Mouse (Mus musculus): ENCODE measurements around the gene Cfi. TPM values are rescaled to one million over a fixed set of nuclear protein-coding genes. Genes with fewer than 3 reads are reported as not detected.

Gene Cfi
- polyA plus RNA-seq, 1 experiment from 2014 or later, result 2.8 TPM

DNA sequence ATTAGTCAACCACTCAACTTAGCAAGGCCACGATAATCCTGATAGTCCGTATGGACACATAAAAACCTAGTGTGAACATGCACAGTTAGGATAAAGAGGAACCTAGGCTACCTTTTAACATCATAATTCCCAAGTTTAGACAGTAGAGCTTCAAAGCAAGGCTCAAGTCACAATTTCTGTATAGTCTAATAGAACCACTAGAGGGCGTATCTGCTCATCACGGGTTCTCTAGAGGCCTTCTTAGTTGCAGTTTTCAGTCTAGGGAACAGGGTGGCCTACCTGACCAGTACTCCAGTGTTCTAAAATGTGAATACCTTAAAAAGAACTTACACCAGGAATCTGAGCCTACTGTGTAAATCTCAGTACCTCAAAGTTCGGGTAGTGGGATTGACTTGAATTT, 12.4 kb upstream of the Cfi start:
- H3K27me3 ChIP-seq (ENCODE audit: control insufficient read depth, insufficient read depth, low read length), result no peaks in the 10 kb centered on the region
- 54% methylated on average over 5 of the region's 5 CpGs for WGBS (ENCODE audit: insufficient replicate concordance)
- H3K4me1 ChIP-seq (ENCODE audit: control insufficient read depth, insufficient read depth, low read length), result no peaks in the 10 kb centered on the region
- H3K36me3 ChIP-seq (ENCODE audit: control insufficient read depth, insufficient read depth, low read length), result peaks cover 13% of the 10 kb centered on the region
- no peak overlapping the region for H3K9ac ChIP-seq (ENCODE audit: low read depth, low read length)
- H3K9me3 ChIP-seq (replicated peaks; ENCODE audit: control insufficient read depth, low read length), result no peaks in the 10 kb centered on the region
- H3K27ac ChIP-seq (ENCODE audit: low read depth, low read length), result no peak overlapping the region
- no peak overlapping the region for H3K4me2 ChIP-seq
- no peak overlapping the region for H3K4me3 ChIP-seq (ENCODE audit: low read depth, low read length)
- ATAC-seq (replicated peaks; ENCODE audit: insufficient number of reproducible peaks, low FRiP score, low TSS enrichment), result no peak

DNA sequence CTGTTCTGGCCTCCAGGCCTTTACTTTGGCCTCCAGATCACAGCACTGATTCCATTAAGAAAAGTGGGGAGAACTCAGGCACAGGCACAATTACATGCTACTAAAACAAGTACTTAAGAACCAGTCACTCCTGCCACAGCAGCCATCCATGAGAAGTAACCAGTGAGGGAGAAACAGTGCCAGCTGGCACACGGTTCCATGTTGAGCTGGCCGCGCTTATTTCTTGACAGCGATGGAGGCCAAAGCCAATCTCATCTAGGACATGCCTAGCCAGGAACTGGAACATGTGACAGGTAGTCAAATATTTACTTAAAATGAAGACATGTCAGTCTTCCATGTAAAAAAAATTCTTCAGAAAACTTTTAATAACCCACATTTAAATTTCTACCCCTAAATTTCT, 11.5 kb upstream of the Cfi start:
- Histone ChIP-seq H3K27ac (ENCODE audit: low read depth, low read length) (no peak overlapping the region), H3K4me3 (ENCODE audit: low read depth, low read length) (no peak overlapping the region), H3K36me3 (ENCODE audit: control insufficient read depth, insufficient read depth, low read length) (peaks cover 13% of the 10 kb centered on the region), H3K9ac (ENCODE audit: low read depth, low read length) (no peak overlapping the region), H3K9me3 (replicated peaks; ENCODE audit: control insufficient read depth, low read length) (no peaks in the 10 kb centered on the region), H3K4me1 (ENCODE audit: control insufficient read depth, insufficient read depth, low read length) (no peaks in the 10 kb centered on the region; the same call in 1 of the 2 replicates), H3K4me2 (no peak overlapping the region), H3K27me3 (ENCODE audit: control insufficient read depth, insufficient read depth, low read length) (no peaks in the 10 kb centered on the region)
- no peak for ATAC-seq (replicated peaks; ENCODE audit: insufficient number of reproducible peaks, low FRiP score, low TSS enrichment)
- 95% methylated on average over 4 of the region's 4 CpGs for WGBS (ENCODE audit: insufficient replicate concordance)

DNA sequence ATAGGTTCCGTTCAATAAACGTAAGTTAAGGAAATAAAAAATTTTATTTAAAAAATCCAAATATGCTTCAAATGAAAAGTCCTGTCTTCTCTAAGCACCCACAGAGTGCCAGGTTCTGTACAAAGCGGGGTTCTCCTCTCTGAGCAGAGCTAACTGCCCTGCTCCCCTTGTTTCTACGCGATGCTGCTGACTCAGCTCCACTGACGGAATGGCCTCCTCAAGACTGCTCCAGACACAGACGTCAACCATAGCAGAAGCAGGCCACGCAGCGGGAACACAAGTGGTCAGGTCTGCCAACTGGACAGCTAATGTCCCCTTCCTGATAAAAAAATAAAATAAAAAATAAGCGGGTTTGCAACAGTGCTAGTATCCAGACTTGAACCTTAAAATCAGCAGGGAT, 10.8 kb upstream of the Cfi start:
- H3K27me3 ChIP-seq (ENCODE audit: control insufficient read depth, insufficient read depth, low read length), result no peaks in the 10 kb centered on the region
- ATAC-seq (replicated peaks; ENCODE audit: insufficient number of reproducible peaks, low FRiP score, low TSS enrichment), result no peak
- whole genome bisulfite sequencing (ENCODE audit: insufficient replicate concordance), result 91% methylated on average over 10 of the region's 10 CpGs
- no peak overlapping the region for H3K9ac ChIP-seq (ENCODE audit: low read depth, low read length)
- no peak overlapping the region for H3K4me3 ChIP-seq (ENCODE audit: low read depth, low read length)
- no peaks in the 10 kb centered on the region for H3K9me3 ChIP-seq (replicated peaks; ENCODE audit: control insufficient read depth, low read length)
- H3K4me2 ChIP-seq, result no peak overlapping the region
- H3K27ac ChIP-seq (ENCODE audit: low read depth, low read length), result no peak overlapping the region
- H3K36me3 ChIP-seq (ENCODE audit: control insufficient read depth, insufficient read depth, low read length), result peaks cover 13% of the 10 kb centered on the region
- peaks cover 7% of the 10 kb centered on the region for H3K4me1 ChIP-seq (ENCODE audit: control insufficient read depth, insufficient read depth, low read length)

DNA sequence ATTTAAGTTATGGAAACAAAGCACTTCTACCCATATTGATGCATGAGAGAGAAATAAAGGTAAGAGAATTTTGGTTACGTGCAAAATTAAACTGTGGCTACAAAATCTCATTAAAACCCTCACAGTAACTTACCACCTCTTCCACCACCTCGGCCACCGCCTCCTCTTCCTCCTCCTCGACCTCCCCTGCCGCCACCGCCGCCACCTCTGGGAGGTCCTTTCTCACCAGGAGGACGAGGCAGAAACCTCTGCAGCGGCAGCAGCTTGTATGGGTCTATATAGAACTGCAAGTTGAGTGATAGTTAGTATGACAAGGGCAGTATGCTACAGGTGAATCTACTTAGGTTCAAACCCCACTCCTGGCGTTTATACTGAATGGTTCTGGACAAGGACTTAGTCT, 9.0 kb upstream of the Cfi start:
- ATAC-seq (replicated peaks; ENCODE audit: insufficient number of reproducible peaks, low FRiP score, low TSS enrichment), result no peak
- peaks cover 9% of the 10 kb centered on the region for H3K4me1 ChIP-seq (ENCODE audit: control insufficient read depth, insufficient read depth, low read length)
- H3K4me2 ChIP-seq, result no peak overlapping the region
- no peak overlapping the region for H3K27ac ChIP-seq (ENCODE audit: low read depth, low read length)
- H3K36me3 ChIP-seq (ENCODE audit: control insufficient read depth, insufficient read depth, low read length), result peaks cover 13% of the 10 kb centered on the region
- 86% methylated on average over 10 of the region's 10 CpGs for WGBS (ENCODE audit: insufficient replicate concordance)
- no peaks in the 10 kb centered on the region for H3K27me3 ChIP-seq (ENCODE audit: control insufficient read depth, insufficient read depth, low read length)
- no peak overlapping the region for H3K9ac ChIP-seq (ENCODE audit: low read depth, low read length)
- no peaks in the 10 kb centered on the region for H3K9me3 ChIP-seq (replicated peaks; ENCODE audit: control insufficient read depth, low read length)
- H3K4me3 ChIP-seq (ENCODE audit: low read depth, low read length), result no peak overlapping the region

DNA sequence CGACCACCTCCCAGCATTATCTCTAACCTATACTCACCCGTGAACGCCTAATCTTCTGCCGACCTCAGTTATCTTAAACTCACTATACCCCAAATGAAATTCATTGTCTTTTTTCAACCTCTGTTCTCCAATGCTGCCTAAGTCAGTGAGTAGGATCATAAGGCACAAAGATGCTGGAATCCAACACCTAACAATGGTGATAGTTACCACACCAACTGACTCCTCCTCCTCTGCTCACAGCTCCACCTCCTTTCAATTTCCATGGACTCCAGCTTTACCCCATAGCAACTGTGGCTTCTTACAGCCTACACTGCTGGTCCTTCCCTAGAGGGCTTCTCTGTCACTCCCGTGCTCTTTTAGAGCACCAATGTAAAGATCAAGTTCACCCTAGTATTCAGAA, 8.0 kb upstream of the Cfi start:
- H3K9ac ChIP-seq (ENCODE audit: low read depth, low read length), result no peak overlapping the region
- no peaks in the 10 kb centered on the region for H3K9me3 ChIP-seq (replicated peaks; ENCODE audit: control insufficient read depth, low read length)
- H3K27ac ChIP-seq (ENCODE audit: low read depth, low read length), result no peak overlapping the region
- no peak overlapping the region for H3K4me3 ChIP-seq (ENCODE audit: low read depth, low read length)
- peaks cover 13% of the 10 kb centered on the region for H3K36me3 ChIP-seq (ENCODE audit: control insufficient read depth, insufficient read depth, low read length)
- H3K27me3 ChIP-seq (ENCODE audit: control insufficient read depth, insufficient read depth, low read length), result no peaks in the 10 kb centered on the region
- H3K4me2 ChIP-seq, result no peak overlapping the region
- ATAC-seq (replicated peaks; ENCODE audit: insufficient number of reproducible peaks, low FRiP score, low TSS enrichment), result no peak
- WGBS (ENCODE audit: insufficient replicate concordance), result 88% methylated on average over 5 of the region's 5 CpGs
- H3K4me1 ChIP-seq (ENCODE audit: control insufficient read depth, insufficient read depth, low read length), result peaks cover 9% of the 10 kb centered on the region

DNA sequence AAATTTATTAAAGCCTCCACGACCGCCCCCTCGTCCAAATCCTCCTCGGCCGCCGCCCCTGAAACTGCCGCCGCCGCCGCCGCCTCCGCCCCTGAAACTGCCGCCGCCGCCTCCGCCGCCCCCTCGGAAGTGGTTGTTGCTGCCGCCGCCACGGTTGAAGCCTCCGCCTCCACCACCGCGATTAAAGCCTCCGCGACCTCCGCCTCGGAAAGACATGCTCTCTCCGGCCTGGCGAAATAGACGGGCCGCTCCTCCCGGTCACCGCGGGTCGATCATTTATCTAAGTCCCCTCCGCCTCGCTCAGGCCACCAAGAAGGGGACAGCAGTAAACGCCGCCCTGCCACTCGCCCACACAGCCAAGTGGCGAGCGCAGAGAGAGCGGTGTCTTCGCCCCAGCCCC, 5.1 kb upstream of the Cfi start:
- peak overlapping the region; percentile 76 for H3K4me2 ChIP-seq
- no peaks in the 10 kb centered on the region for H3K27me3 ChIP-seq (ENCODE audit: control insufficient read depth, insufficient read depth, low read length)
- ATAC-seq (replicated peaks; ENCODE audit: insufficient number of reproducible peaks, low FRiP score, low TSS enrichment), result no peak
- H3K27ac ChIP-seq (ENCODE audit: low read depth, low read length), result peak overlapping the region; percentile 84
- peaks cover 10% of the 10 kb centered on the region for H3K4me1 ChIP-seq (ENCODE audit: control insufficient read depth, insufficient read depth, low read length)
- peak overlapping the region; percentile 85 for H3K9ac ChIP-seq (ENCODE audit: low read depth, low read length)
- H3K9me3 ChIP-seq (replicated peaks; ENCODE audit: control insufficient read depth, low read length), result no peaks in the 10 kb centered on the region
- WGBS (ENCODE audit: insufficient replicate concordance), result 1% methylated on average over 37 of the region's 45 CpGs
- peak overlapping the region; percentile 82 for H3K4me3 ChIP-seq (ENCODE audit: low read depth, low read length)
- H3K36me3 ChIP-seq (ENCODE audit: control insufficient read depth, insufficient read depth, low read length), result peaks cover 6% of the 10 kb centered on the region; the same call in 1 of the 2 replicates

DNA sequence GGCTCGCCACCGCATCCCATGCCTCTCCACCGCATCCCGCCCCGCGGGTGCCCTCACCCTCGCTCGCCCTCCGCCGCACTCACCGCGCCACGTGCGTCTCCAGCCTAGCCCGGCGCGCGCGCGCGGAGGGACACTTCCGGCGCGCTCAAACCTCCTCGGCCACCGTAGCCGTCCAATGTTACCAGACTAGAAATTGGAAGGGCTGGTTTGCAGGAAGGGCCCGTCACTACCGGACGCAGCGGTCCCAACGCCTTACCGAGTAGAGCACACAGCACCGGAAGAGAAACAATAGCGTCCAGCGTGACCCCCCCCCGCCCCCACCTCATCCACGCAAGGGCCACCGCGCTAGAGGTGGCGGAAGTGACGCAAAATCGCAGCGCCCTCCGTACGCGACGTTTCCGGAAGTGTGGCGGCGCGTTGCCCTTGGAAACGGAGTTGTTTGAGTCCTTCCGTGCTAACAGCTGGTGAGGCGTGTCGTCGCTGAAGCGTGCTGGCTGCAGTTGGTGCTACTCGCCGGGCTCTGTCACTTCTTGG, 4.6 kb upstream of the Cfi start, which contains the start of gene Gar1:
Gar1 (minus strand) TSS at position 362 of the 534 bp plus-strand sequence.
- Histone ChIP-seq H3K4me1 (ENCODE audit: control insufficient read depth, insufficient read depth, low read length) (peaks cover 12% of the 10 kb centered on the region), H3K27me3 (ENCODE audit: control insufficient read depth, insufficient read depth, low read length) (no peaks in the 10 kb centered on the region), H3K36me3 (ENCODE audit: control insufficient read depth, insufficient read depth, low read length) (peaks cover 3% of the 10 kb centered on the region; the same call in 1 of the 2 replicates), H3K4me2 (peak within 1 kb of the TSS; percentile 76), H3K9me3 (replicated peaks; ENCODE audit: control insufficient read depth, low read length) (no peaks in the 10 kb centered on the region), H3K27ac (ENCODE audit: low read depth, low read length) (peak within 1 kb of the TSS; percentile 84), H3K9ac (ENCODE audit: low read depth, low read length) (peak within 1 kb of the TSS; percentile 85), H3K4me3 (ENCODE audit: low read depth, low read length) (peak within 1 kb of the TSS; percentile 82)
- peak; percentile 90 for ATAC-seq (replicated peaks; ENCODE audit: insufficient number of reproducible peaks, low FRiP score, low TSS enrichment)
- whole genome bisulfite sequencing (ENCODE audit: insufficient replicate concordance), result under 1% methylated on average over 57 of the region's 60 CpGs

DNA sequence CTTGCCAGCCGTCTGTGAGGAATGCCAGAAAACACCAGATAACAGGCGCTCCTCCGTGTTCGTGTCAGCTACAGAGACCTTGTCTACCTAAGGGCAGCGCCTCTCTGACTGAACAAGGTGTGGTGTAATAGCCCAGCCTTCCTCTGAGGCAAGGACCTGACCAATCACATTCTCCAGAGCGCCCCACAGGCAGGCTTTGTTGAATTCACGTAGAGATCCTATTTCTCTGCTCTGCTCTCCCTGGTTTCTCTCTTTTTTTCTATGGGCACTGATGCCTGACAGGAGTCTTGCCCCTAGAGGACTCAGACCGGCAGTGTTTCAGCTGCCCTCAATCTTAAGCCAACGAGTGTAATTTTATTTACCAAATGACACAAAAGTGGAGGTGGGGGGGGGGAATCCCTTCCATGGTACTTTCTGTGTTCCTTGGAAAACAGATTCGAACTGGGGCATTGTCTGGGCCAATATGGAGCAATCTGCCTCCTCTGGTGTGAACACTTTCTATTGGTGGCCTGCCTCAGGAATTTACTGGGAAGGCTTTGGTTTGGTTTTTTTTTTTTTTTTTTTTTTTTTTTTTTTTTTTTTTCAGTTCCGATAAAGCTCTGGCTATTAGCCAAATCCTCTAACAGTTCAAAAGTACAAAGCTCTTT, 490 bp downstream of the Cfi start:
- Histone ChIP-seq H3K4me1 (ENCODE audit: control insufficient read depth, insufficient read depth, low read length) (0 out of 2 replicates have a peak, but pooled peaks cover 3% of the 10 kb centered on the region), H3K9ac (ENCODE audit: low read depth, low read length) (no peak overlapping the region), H3K36me3 (ENCODE audit: control insufficient read depth, insufficient read depth, low read length) (no peaks in the 10 kb centered on the region), H3K4me3 (ENCODE audit: low read depth, low read length) (no peak overlapping the region), H3K27ac (ENCODE audit: low read depth, low read length) (peak overlapping the region; percentile 69; the same call in 1 of the 2 replicates), H3K9me3 (replicated peaks; ENCODE audit: control insufficient read depth, low read length) (no peaks in the 10 kb centered on the region), H3K27me3 (ENCODE audit: control insufficient read depth, insufficient read depth, low read length) (no peaks in the 10 kb centered on the region), H3K4me2 (peak overlapping the region; percentile 39)
- WGBS (ENCODE audit: insufficient replicate concordance), result 18% methylated on average over 11 of the region's 11 CpGs
- no peak for ATAC-seq (replicated peaks; ENCODE audit: insufficient number of reproducible peaks, low FRiP score, low TSS enrichment)

DNA sequence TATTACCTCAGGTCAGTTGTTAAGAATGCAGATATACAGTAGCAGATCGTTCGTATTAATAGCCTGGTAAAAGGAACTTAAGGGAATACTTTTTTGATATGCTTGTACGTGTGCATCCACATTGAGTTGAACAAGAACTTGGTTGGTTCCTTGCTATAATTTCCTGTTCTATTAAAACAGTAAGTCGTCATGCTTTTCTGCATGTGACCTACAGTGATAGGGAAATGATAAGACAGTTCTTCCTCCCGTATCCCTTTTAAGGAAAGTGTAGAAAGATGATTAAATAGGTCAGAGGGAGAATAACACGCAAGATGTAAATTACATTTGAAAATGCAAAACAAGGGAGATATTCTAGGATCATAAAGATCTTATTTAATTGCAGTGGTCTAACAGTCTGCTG, 1.3 kb downstream of the Cfi start:
- Histone ChIP-seq H3K9ac (ENCODE audit: low read depth, low read length) (no peak overlapping the region), H3K36me3 (ENCODE audit: control insufficient read depth, insufficient read depth, low read length) (no peaks in the 10 kb centered on the region), H3K4me1 (ENCODE audit: control insufficient read depth, insufficient read depth, low read length) (0 out of 2 replicates have a peak, but pooled peaks cover 3% of the 10 kb centered on the region), H3K4me2 (no peak overlapping the region), H3K4me3 (ENCODE audit: low read depth, low read length) (no peak overlapping the region), H3K9me3 (replicated peaks; ENCODE audit: control insufficient read depth, low read length) (no peaks in the 10 kb centered on the region), H3K27ac (ENCODE audit: low read depth, low read length) (no peak overlapping the region), H3K27me3 (ENCODE audit: control insufficient read depth, insufficient read depth, low read length) (no peaks in the 10 kb centered on the region)
- ATAC-seq (replicated peaks; ENCODE audit: insufficient number of reproducible peaks, low FRiP score, low TSS enrichment), result no peak
- WGBS (ENCODE audit: insufficient replicate concordance), result 76% methylated on average over 6 of the region's 6 CpGs

Data from heart, embryonic 11.5 days (tissue).